Mouse (Mus musculus) forebrain, embryonic 15.5 days (tissue): ENCODE measurements around the gene Taf6. TPM values are rescaled to one million over a fixed set of nuclear protein-coding genes. Genes with fewer than 3 reads are reported as not detected.
A peak's percentile ranks its signal among the peaks of the same experiment; 100 is the strongest.

ENCODE experiments used
- ATAC-seq: fragments of 200-750 bp; cut with Nextera tagmentation; replicated peaks from 2 replicates; pipeline ENCODE4 v1.8.0; 2017; ENCODE audit warnings: mild to moderate bottlenecking, moderate TSS enrichment, moderate library complexity
- H3K27ac ChIP-seq: fragments of 300-500 bp; sonication (generic); replicated peaks from 2 replicates; pipeline ENCODE4 v1.5.1; 2015; ENCODE audit warnings: mild to moderate bottlenecking, inconsistent platforms
- H3K27me3 ChIP-seq: fragments of 300-500 bp; sonication (generic); 2 replicates; pipeline ENCODE4 v1.6.1; 2015; ENCODE audit warnings: inconsistent platforms
- H3K36me3 ChIP-seq: fragments of 300-500 bp; sonication (generic); 2 replicates; pipeline ENCODE4 v1.6.1; 2015; ENCODE audit warnings: mild to moderate bottlenecking, inconsistent platforms
- H3K4me1 ChIP-seq: fragments of 300-500 bp; sonication (generic); 2 replicates; pipeline ENCODE4 v1.6.1; 2015; ENCODE audit warnings: inconsistent platforms
- H3K4me2 ChIP-seq: fragments of 300-500 bp; sonication (generic); replicated peaks from 2 replicates; pipeline ENCODE4 v1.6.1; 2015; ENCODE audit warnings: mild to moderate bottlenecking, inconsistent platforms
- H3K4me3 ChIP-seq: fragments of 300-500 bp; sonication (generic); 2 replicates; pipeline ENCODE4 v1.5.1; 2015; ENCODE audit warnings: mild to moderate bottlenecking, inconsistent platforms
- H3K9ac ChIP-seq: fragments of 300-500 bp; sonication (generic); replicated peaks from 2 replicates; pipeline ENCODE4 v1.6.1; 2015; ENCODE audit warnings: mild to moderate bottlenecking, inconsistent platforms
- H3K9me3 ChIP-seq: fragments of 300-500 bp; sonication (generic); 2 replicates; pipeline ENCODE4 v1.6.1; 2016; ENCODE audit warnings: inconsistent platforms
- WGBS: fragments of 180-500 bp; shearing (Covaris S2); methylation state at CpG from one replicate; pipeline ENCODE4 v1.1.7; 2015; ENCODE audit warnings: mixed read lengths; 5-methylcytosine and 5-hydroxymethylcytosine counted together
- polyA plus RNA-seq: library from polyadenylated mRNA; unstranded; fragments of >200 nt; fragmentation: Nextera tagmentation; extraction: Ambion mirVana; gene quantifications from 2 replicates; pipeline ENCODE4 v1.2.1, GENCODE M21; 2015

Taf6 gene
- polyA plus RNA-seq, 1 experiment from 2014 or later: 90.9 TPM

- Histone ChIP-seq H3K4me2 (no peak overlapping the region), H3K27ac (no peak overlapping the region), H3K27me3 (no peaks in the 10 kb centered on the region), H3K9me3 (no peaks in the 10 kb centered on the region), H3K36me3 (peaks cover 64% of the 10 kb centered on the region), H3K4me1 (peaks cover 16% of the 10 kb centered on the region), H3K4me3 (no peak overlapping the region), H3K9ac (no peak overlapping the region)
- no peak for ATAC-seq
- 58% methylated on average over 10 of the region's 10 CpGs for WGBS
Measured at GRCm38 (mm10) chr5:138163610-138164009, 23.6 kb downstream of the Taf6 start.

DNA sequence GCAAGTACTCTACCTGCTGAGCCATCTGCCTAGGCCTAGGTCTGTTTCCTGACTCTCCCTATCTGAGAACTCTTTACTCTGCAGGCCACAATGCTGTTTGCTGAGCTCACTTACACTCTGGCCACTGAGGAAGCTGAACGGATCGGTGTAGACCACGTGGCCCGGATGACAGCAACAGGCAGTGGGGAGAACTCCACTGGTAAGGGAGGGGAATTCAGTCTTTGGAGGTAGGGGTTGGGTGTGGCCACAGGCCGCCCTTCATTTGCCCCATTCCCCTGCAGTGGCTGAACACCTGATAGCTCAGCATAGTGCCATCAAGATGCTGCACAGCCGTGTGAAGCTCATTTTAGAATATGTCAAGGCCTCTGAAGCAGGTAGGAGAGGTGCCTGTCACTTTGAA is 24.2 kb downstream of the Taf6 start:
- ATAC-seq: no peak
- peaks cover 59% of the 10 kb centered on the region for H3K36me3 ChIP-seq
- WGBS: 69% methylated on average over 6 of the region's 6 CpGs
- H3K4me2 ChIP-seq: no peak overlapping the region
- H3K9me3 ChIP-seq: no peaks in the 10 kb centered on the region
- peaks cover 16% of the 10 kb centered on the region for H3K4me1 ChIP-seq
- no peak overlapping the region for H3K9ac ChIP-seq
- H3K27ac ChIP-seq: no peak overlapping the region
- no peak overlapping the region for H3K4me3 ChIP-seq
- H3K27me3 ChIP-seq: no peaks in the 10 kb centered on the region

GRCm38 (mm10) chr5:138160842-138161665 is 26.2 kb downstream of the Taf6 start, which contains the start of gene Cops6:
Cops6 (plus strand) TSS chr5:138161071.
- peaks cover 39% of the 10 kb centered on the region for H3K36me3 ChIP-seq
- H3K4me2 ChIP-seq: peak within 1 kb of the TSS; percentile 48
- H3K27me3 ChIP-seq: no peaks in the 10 kb centered on the region
- ATAC-seq: peak; percentile 97
- peak within 1 kb of the TSS; percentile 79 for H3K9ac ChIP-seq
- 1% methylated on average over 42 of the region's 42 CpGs for WGBS
- peak within 1 kb of the TSS; percentile 76 for H3K27ac ChIP-seq
- no peaks in the 10 kb centered on the region for H3K9me3 ChIP-seq
- peak within 1 kb of the TSS; percentile 80 for H3K4me3 ChIP-seq
- H3K4me1 ChIP-seq: peaks cover 16% of the 10 kb centered on the region

DNA sequence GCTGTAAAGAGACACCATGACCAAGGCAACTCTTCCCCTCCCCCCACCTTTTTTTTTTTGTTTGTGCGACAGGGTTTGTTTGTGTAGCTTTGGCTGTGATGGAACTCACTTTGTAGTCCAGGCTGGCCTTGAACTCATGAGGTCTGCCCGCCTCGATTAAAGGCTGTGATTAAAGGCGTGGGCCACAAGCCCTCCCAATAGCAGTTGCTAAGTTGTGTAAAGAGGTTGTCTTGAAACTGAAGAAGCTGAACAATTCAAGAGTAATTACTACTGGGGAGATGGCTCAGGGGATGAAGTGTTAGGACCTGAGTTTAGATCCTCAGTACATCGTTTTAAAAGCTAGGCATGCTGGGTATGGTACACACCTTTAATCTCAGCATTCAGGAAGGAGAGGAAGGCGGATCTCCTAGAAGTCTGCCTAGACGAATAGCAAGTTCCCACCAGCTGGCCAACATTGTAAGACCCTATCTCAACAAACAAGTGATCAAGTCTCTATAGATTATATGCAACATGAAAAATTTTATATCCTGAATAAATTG is 27.0 kb downstream of the Taf6 start:
- peak overlapping the region; percentile 76 for H3K27ac ChIP-seq
- H3K9me3 ChIP-seq: no peaks in the 10 kb centered on the region
- H3K27me3 ChIP-seq: no peaks in the 10 kb centered on the region
- 69% methylated on average over 7 of the region's 7 CpGs for WGBS
- peaks cover 16% of the 10 kb centered on the region for H3K4me1 ChIP-seq
- ATAC-seq: 0 out of 2 replicates have a peak, but pooled peaks have one; percentile 1
- H3K4me3 ChIP-seq: peak overlapping the region; percentile 80
- peak overlapping the region; percentile 48 for H3K4me2 ChIP-seq
- H3K9ac ChIP-seq: peak overlapping the region; percentile 79
- peaks cover 31% of the 10 kb centered on the region for H3K36me3 ChIP-seq

DNA sequence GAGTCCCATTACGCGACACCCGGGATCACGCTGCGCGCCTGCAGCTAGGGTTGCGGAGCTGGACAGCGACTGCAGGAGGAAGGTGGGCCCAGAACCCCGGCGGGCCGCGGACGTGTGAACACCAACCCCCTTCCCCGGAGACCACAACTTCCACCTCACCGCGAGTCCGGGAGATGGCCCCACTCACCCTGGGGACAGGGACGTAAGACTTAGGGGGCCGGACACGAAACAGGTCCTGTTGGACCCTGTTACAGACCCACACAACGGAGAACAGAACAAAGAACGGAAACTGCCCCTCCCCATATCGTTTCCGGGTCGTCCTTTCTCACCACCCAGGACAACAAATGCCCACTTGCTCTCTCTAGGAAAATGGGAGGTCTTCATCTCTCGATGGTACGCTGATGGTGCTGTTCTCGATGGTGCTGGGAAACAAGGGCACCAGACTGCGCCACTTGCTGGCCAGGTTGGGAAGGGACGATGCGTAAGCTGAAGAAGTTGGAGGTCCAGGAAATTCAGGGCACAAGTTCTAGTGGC is 31.7 kb downstream of the Taf6 start, which contains the start of gene Zfp113:
TSS of gene Zfp113 (minus strand) at position 302 of the 534 bp plus-strand sequence.
- no peaks in the 10 kb centered on the region for H3K9me3 ChIP-seq
- peak within 1 kb of the TSS; percentile 62 for H3K4me2 ChIP-seq
- H3K4me3 ChIP-seq: peak within 1 kb of the TSS; percentile 86
- peaks cover 14% of the 10 kb centered on the region for H3K4me1 ChIP-seq
- ATAC-seq: peak; percentile 98
- under 1% methylated on average over 31 of the region's 31 CpGs for WGBS
- H3K9ac ChIP-seq: peak within 1 kb of the TSS; percentile 96
- peaks cover 22% of the 10 kb centered on the region for H3K36me3 ChIP-seq
- H3K27me3 ChIP-seq: no peaks in the 10 kb centered on the region
- H3K27ac ChIP-seq: peak within 1 kb of the TSS; percentile 96

GRCm38 (mm10) chr5:138154390-138154789 is 32.9 kb downstream of the Taf6 start:
- no peaks in the 10 kb centered on the region for H3K9me3 ChIP-seq
- peak overlapping the region; percentile 62 for H3K4me2 ChIP-seq
- H3K9ac ChIP-seq: peak overlapping the region; percentile 96
- no peak for ATAC-seq
- H3K4me3 ChIP-seq: peak overlapping the region; percentile 86
- peaks cover 10% of the 10 kb centered on the region for H3K4me1 ChIP-seq
- 83% methylated on average over 3 of the region's 3 CpGs for WGBS
- no peak overlapping the region for H3K27ac ChIP-seq
- no peaks in the 10 kb centered on the region for H3K27me3 ChIP-seq
- peaks cover 25% of the 10 kb centered on the region for H3K36me3 ChIP-seq

DNA sequence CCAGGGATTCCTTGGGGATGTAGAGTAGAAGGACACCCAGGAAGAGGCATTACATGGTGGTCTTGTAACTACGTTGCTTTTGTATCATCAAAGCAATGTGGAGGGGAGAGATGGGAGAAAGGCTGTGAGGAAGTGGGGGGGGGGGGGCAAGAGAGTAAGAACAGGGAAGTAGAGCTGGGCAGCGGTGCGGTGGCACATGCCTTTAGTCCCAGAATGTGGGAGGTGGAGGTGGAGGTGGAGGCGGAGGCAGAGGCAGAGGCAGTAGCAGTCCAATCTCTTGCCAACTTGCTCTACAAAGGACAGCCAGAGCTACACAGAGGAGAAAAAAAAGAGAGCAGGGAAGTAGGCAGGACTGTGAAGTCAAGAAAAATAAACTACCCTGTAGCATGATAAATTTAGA is 48.7 kb downstream of the Taf6 start:
- Histone ChIP-seq H3K4me3 (no peak overlapping the region), H3K9me3 (no peaks in the 10 kb centered on the region), H3K4me2 (no peak overlapping the region), H3K27ac (no peak overlapping the region), H3K4me1 (no peaks in the 10 kb centered on the region), H3K9ac (no peak overlapping the region), H3K27me3 (no peaks in the 10 kb centered on the region), H3K36me3 (peaks cover 42% of the 10 kb centered on the region)
- 90% methylated on average over 4 of the region's 4 CpGs for WGBS
- no peak for ATAC-seq

- H3K36me3 ChIP-seq: peaks cover 42% of the 10 kb centered on the region
- no peaks in the 10 kb centered on the region for H3K9me3 ChIP-seq
- H3K27ac ChIP-seq: no peak overlapping the region
- H3K4me2 ChIP-seq: no peak overlapping the region
- 69% methylated on average over 8 of the region's 8 CpGs for WGBS
- ATAC-seq: 0 out of 2 replicates have a peak, but pooled peaks have one; percentile 48
- no peak overlapping the region for H3K4me3 ChIP-seq
- H3K27me3 ChIP-seq: no peaks in the 10 kb centered on the region
- H3K9ac ChIP-seq: no peak overlapping the region
- no peaks in the 10 kb centered on the region for H3K4me1 ChIP-seq
Measured at GRCm38 (mm10) chr5:138137935-138138549, 49.2 kb downstream of the Taf6 start.

GRCm38 (mm10) chr5:138137257-138137656 is 50.0 kb downstream of the Taf6 start:
- no peaks in the 10 kb centered on the region for H3K9me3 ChIP-seq
- H3K4me2 ChIP-seq: no peak overlapping the region
- no peak for ATAC-seq
- no peak overlapping the region for H3K27ac ChIP-seq
- H3K27me3 ChIP-seq: no peaks in the 10 kb centered on the region
- H3K4me1 ChIP-seq: no peaks in the 10 kb centered on the region
- H3K9ac ChIP-seq: no peak overlapping the region
- H3K36me3 ChIP-seq: peaks cover 44% of the 10 kb centered on the region
- H3K4me3 ChIP-seq: no peak overlapping the region
- 91% methylated on average over 4 of the region's 4 CpGs for WGBS

DNA sequence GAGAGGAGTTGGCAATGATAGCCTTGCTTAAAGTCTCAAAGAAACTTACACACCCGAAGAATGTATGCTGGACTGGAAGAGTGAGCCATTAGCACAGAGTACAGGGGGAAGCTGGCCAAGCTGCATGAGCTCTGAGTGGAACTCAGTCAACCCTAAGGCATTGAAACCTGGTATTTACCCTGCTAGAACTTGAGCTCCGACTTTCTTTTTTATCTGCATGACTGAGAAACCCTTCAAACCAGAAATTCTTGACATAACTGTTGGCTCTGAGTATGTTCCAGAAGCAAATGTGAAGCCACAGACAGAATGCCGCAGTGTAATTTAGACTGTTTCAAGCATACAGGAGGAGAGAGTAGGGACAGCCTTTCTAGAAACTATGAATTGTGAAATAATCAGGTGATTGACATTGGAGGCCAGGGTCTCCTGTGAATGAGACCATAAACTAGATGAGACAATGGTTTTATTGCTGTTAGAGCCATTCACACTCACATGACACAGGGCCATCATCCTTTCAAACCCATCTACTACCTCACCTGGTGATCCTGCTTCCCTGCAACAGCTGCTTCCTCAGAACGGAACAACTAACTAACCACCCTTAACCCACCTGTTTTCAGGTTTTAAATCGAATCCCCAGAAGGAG is 54.7 kb downstream of the Taf6 start:
- H3K27ac ChIP-seq: no peak overlapping the region
- no peak overlapping the region for H3K9ac ChIP-seq
- H3K4me3 ChIP-seq: no peak overlapping the region
- H3K36me3 ChIP-seq: peaks cover 77% of the 10 kb centered on the region
- no peak for ATAC-seq
- no peak overlapping the region for H3K4me2 ChIP-seq
- no peaks in the 10 kb centered on the region for H3K4me1 ChIP-seq
- no peaks in the 10 kb centered on the region for H3K27me3 ChIP-seq
- WGBS: 93% methylated on average over 5 of the region's 5 CpGs
- H3K9me3 ChIP-seq: no peaks in the 10 kb centered on the region
